Mouse (Mus musculus) bone marrow macrophage, adult 2 months (primary cell): Measurements from ENCODE around the gene Cela2a.

Experiments used
- CTCF ChIP-seq: IDR thresholded peaks from 2 replicates; pipeline ENCODE4 v1.5.1; 2012; ENCODE audit warnings: low read depth, mild to moderate bottlenecking, low read length, moderate library complexity
- POLR2A ChIP-seq: IDR thresholded peaks from 2 replicates; pipeline ENCODE4 v1.6.1; 2012; ENCODE audit warnings: mild to moderate bottlenecking, low read depth, low read length, borderline replicate concordance

DNA sequence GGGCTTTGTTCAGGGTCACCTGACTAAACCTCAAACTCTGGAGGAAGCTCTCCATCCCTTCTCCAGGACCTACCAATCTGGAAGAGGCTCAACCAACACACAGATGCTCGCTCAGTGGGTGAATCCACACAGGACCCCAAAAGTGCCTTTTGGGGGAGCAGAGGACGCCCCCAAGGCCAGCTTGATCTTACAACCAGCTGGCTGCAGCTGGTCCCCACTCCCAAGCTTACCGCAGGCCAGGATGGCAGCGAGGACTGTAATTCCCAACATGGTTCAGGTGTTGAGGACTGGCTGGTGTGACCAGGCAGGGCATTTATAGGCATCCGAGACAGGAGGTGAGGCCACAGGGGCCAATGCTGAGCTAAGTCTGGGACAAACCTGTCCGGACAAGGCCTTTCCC, 20.0 kb upstream of the Cela2a start, which contains the start of gene Ctrc:
- TF ChIP-seq POLR2A = no peak
- TF ChIP-seq CTCF = no peak
